Mouse (Mus musculus) liver, embryonic 15.5 days (tissue): Measurements from ENCODE around the gene Dok4. TPM values are rescaled to one million over a fixed set of nuclear protein-coding genes. Genes with fewer than 3 reads are reported as not detected.

Experiments
- ATAC-seq: fragments of 200-750 bp; cut with Nextera tagmentation; 2 replicates; pipeline ENCODE4 v1.8.0; 2017; ENCODE audit warnings: moderate number of reproducible peaks, mild to moderate bottlenecking, moderate library complexity; ENCODE audit not compliant: insufficient read depth
- H3K27ac ChIP-seq: fragments of 300-500 bp; sonication (generic); replicated peaks from 2 replicates; pipeline ENCODE4 v1.5.1; 2015; ENCODE audit warnings: mild to moderate bottlenecking, inconsistent platforms
- H3K27me3 ChIP-seq: fragments of 300-500 bp; sonication (generic); 2 replicates; pipeline ENCODE4 v1.6.1; 2015; ENCODE audit warnings: mild to moderate bottlenecking, inconsistent platforms
- H3K36me3 ChIP-seq: fragments of 300-500 bp; sonication (generic); replicated peaks from 2 replicates; pipeline ENCODE4 v1.6.1; 2015; ENCODE audit warnings: moderate library complexity, mild to moderate bottlenecking, inconsistent platforms
- H3K4me1 ChIP-seq: fragments of 300-500 bp; sonication (generic); replicated peaks from 2 replicates; pipeline ENCODE4 v1.6.1; 2015; ENCODE audit warnings: inconsistent platforms
- H3K4me2 ChIP-seq: fragments of 300-500 bp; sonication (generic); 2 replicates; pipeline ENCODE4 v1.6.1; 2015; ENCODE audit warnings: moderate library complexity, mild to moderate bottlenecking, inconsistent platforms
- H3K4me3 ChIP-seq: fragments of 300-500 bp; sonication (generic); replicated peaks from 2 replicates; pipeline ENCODE4 v1.5.1; 2015; ENCODE audit warnings: mild to moderate bottlenecking, inconsistent platforms
- H3K9ac ChIP-seq: fragments of 300-500 bp; sonication (generic); 2 replicates; pipeline ENCODE4 v1.6.1; 2015; ENCODE audit warnings: moderate library complexity, mild to moderate bottlenecking, inconsistent platforms
- H3K9me3 ChIP-seq: fragments of 300-500 bp; sonication (generic); replicated peaks from 2 replicates; pipeline ENCODE4 v1.6.1; 2016; ENCODE audit warnings: inconsistent platforms
- WGBS: fragments of 180-500 bp; shearing (Covaris S2); methylation state at CpG from one replicate; pipeline ENCODE4 v1.1.7; 2015; ENCODE audit warnings: mixed read lengths; ENCODE audit not compliant: insufficient replicate concordance; 5-methylcytosine and 5-hydroxymethylcytosine counted together
- polyA plus RNA-seq: library from polyadenylated mRNA; unstranded; fragments of >200 nt; fragmentation: Nextera tagmentation; extraction: Ambion mirVana; gene quantifications from 2 replicates; pipeline ENCODE4 v1.2.1, GENCODE M21; 2015

Dok4 gene
- 11.0 and 12.9 TPM in 2 replicates for polyA plus RNA-seq

- WGBS, result 1% methylated on average over 37 of the region's 37 CpGs
- Histone ChIP-seq H3K4me3 (peak within 1 kb of the TSS; percentile 80), H3K4me1 (peaks cover 55% of the 10 kb centered on the region), H3K4me2 (peak within 1 kb of the TSS; percentile 87), H3K9ac (peak within 1 kb of the TSS; percentile 89), H3K9me3 (no peaks in the 10 kb centered on the region), H3K36me3 (peaks cover 6% of the 10 kb centered on the region; the same call in 1 of the 2 replicates), H3K27me3 (peaks cover 54% of the 10 kb centered on the region), H3K27ac (peak within 1 kb of the TSS; percentile 97)
- peak; percentile 85 for ATAC-seq
These were observed at the start of gene Dok4 for GRCm38 (mm10) chr8:94876197-94876730. Dok4 (minus strand) TSS chr8:94876330.

DNA sequence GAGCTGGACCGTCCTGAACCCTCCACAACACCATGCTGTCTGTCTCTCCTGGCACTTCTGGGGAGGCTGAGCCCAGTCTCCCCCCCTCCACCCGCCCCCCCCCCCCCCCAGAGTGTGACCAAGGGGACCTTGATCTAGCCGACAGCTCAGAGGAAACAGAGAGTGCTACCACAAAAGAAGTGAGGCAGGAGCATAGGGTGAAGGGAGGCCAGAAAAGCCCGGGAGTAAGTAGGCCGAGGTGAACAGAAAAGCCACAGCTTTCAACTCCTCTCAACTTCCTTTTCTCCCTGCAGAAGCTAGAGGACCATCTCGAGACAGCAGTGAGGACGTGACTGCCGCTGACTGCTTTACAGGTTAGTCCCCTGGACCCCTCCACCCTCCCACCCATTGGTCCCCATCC, 47.3 kb upstream of the Dok4 start, which contains the start of gene Adgrg5:
Gene Adgrg5, plus strand, starts transcription at position 290 of the 400 bp plus-strand sequence.
- H3K4me1 ChIP-seq, result peaks cover 30% of the 10 kb centered on the region
- no peak within 1 kb of the TSS for H3K4me3 ChIP-seq
- H3K27ac ChIP-seq, result peak within 1 kb of the TSS; percentile 21; the same call in 1 of the 2 replicates
- no peak for ATAC-seq
- H3K9me3 ChIP-seq, result no peaks in the 10 kb centered on the region
- peaks cover 12% of the 10 kb centered on the region for H3K27me3 ChIP-seq
- 0 out of 2 replicates have a peak within 1 kb of the TSS, but pooled peaks have one; percentile 8 for H3K9ac ChIP-seq
- no peaks in the 10 kb centered on the region for H3K36me3 ChIP-seq
- 21% methylated on average over 8 of the region's 8 CpGs for WGBS
- H3K4me2 ChIP-seq, result peak within 1 kb of the TSS; percentile 32

GRCm38 (mm10) chr8:94922602-94923001, 46.5 kb upstream of the Dok4 start:
- no peak overlapping the region for H3K4me3 ChIP-seq
- H3K27ac ChIP-seq, result peak overlapping the region; percentile 21; the same call in 1 of the 2 replicates
- 0 out of 2 replicates have a peak overlapping the region, but pooled peaks have one; percentile 8 for H3K9ac ChIP-seq
- peaks cover 20% of the 10 kb centered on the region for H3K27me3 ChIP-seq
- WGBS, result 6% methylated on average over 8 of the region's 8 CpGs
- ATAC-seq, result peak; percentile 68
- H3K4me1 ChIP-seq, result peaks cover 38% of the 10 kb centered on the region
- H3K9me3 ChIP-seq, result no peaks in the 10 kb centered on the region
- H3K4me2 ChIP-seq, result peak overlapping the region; percentile 32
- H3K36me3 ChIP-seq, result no peaks in the 10 kb centered on the region

DNA sequence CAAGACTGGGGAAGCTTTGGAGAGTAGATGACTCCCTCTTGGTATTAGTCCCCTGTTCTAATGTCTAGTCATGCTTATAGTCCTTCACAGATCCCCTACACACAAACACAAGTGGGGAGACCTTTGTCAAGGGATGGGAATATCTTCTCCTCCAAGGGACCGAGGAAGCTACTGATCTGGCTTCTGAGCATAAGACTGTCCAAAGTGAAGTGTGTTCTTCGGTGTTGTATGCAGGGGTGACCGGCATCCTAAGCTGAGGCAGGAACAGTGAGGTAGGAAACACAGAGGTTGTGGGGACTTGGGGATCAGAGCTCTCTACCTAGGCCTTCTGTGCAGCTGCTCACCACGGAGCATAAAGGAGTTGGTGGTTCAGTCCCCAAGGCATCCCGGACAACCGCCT, 46.0 kb upstream of the Dok4 start:
- no peak overlapping the region for H3K9ac ChIP-seq
- H3K27me3 ChIP-seq, result peaks cover 25% of the 10 kb centered on the region
- peak overlapping the region; percentile 21; the same call in 1 of the 2 replicates for H3K27ac ChIP-seq
- no peaks in the 10 kb centered on the region for H3K9me3 ChIP-seq
- no peak overlapping the region for H3K4me3 ChIP-seq
- H3K4me1 ChIP-seq, result peaks cover 42% of the 10 kb centered on the region
- ATAC-seq, result no peak
- H3K36me3 ChIP-seq, result no peaks in the 10 kb centered on the region
- WGBS, result 38% methylated on average over 6 of the region's 6 CpGs
- peak overlapping the region; percentile 32; the same call in 1 of the 2 replicates for H3K4me2 ChIP-seq

DNA sequence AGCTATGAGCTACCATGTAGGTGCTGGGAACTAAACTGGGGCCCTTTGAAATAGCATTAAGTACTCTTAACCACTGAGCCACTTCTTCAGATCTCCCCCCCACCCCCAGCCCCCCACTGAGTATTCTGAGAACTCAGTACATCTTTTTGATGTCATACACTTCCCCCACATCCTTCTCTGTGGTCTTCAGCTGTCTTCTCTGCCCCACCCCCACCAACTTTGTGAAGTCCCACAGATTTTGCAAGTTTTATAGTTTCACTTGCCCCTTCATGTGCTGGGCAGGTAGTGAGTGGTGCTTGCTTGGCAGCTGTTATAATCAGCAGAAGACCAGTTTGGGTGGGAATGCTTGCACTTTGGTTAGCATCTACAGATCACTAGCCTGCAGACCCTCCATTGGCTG, 43.1 kb upstream of the Dok4 start:
- Histone ChIP-seq H3K4me1 (peaks cover 57% of the 10 kb centered on the region), H3K27ac (no peak overlapping the region)

GRCm38 (mm10) chr8:94917851-94918495, 41.8 kb upstream of the Dok4 start, which contains the start of gene Ccdc102a:
Ccdc102a (minus strand) TSS chr8:94918098.
- peak; percentile 38 for ATAC-seq
- H3K36me3 ChIP-seq, result no peaks in the 10 kb centered on the region
- WGBS, result 1% methylated on average over 51 of the region's 51 CpGs
- H3K4me2 ChIP-seq, result peak within 1 kb of the TSS; percentile 96
- peaks cover 67% of the 10 kb centered on the region for H3K27me3 ChIP-seq
- H3K9me3 ChIP-seq, result no peaks in the 10 kb centered on the region
- H3K4me1 ChIP-seq, result peaks cover 56% of the 10 kb centered on the region
- peak within 1 kb of the TSS; percentile 65 for H3K4me3 ChIP-seq
- peak within 1 kb of the TSS; percentile 49 for H3K9ac ChIP-seq
- peak within 1 kb of the TSS; percentile 24; the same call in 1 of the 2 replicates for H3K27ac ChIP-seq

More for the DNA sequence above, 43.1 kb upstream of the Dok4 start:
- Histone ChIP-seq H3K9ac (no peak overlapping the region), H3K36me3 (no peaks in the 10 kb centered on the region), H3K9me3 (no peaks in the 10 kb centered on the region), H3K4me2 (no peak overlapping the region), H3K4me3 (no peak overlapping the region), H3K27me3 (peaks cover 54% of the 10 kb centered on the region)
- no peak for ATAC-seq

DNA sequence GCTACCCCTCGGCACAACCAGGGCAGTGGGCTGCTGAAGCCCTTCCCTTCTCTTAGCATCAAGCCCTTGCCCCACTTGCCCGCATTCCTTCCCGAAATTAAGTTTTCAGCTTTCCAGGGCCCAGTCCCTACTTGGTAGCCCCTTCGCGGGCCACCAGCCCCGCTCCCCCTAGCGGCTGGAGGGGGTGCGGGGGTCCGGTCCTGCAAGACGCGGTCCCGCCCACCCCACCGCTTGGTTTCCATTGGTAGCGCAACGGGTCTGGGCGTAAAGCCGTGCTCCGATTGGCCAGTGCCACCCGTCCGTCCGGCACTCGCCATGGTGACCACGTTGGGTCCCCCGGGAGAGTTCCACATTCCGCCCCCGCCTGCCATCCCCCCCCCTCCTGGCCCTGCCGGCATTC, 41.2 kb upstream of the Dok4 start:
- no peaks in the 10 kb centered on the region for H3K36me3 ChIP-seq
- H3K27ac ChIP-seq, result peak overlapping the region; percentile 24; the same call in 1 of the 2 replicates
- H3K27me3 ChIP-seq, result peaks cover 73% of the 10 kb centered on the region
- H3K4me3 ChIP-seq, result peak overlapping the region; percentile 65
- peak overlapping the region; percentile 49 for H3K9ac ChIP-seq
- peaks cover 52% of the 10 kb centered on the region for H3K4me1 ChIP-seq
- peak overlapping the region; percentile 96 for H3K4me2 ChIP-seq
- no peaks in the 10 kb centered on the region for H3K9me3 ChIP-seq
- under 1% methylated on average over 27 of the region's 27 CpGs for WGBS
- peak; percentile 78 for ATAC-seq

DNA sequence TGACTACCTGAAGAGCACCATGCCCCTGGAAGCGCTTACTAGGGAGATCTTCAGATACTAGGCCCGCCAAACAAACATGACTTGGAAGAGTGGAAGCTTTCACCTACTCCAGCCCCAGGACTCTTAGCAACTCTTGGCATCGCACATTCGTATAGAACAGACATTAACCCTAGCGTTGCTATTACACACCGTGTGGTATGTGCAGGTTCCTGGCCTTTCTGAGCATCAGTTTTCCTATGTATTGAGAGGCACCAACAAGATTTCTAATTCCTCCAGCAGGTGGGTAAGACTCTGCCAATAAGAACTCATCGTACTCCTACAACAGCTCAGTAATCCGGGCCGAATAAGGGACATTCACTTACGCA, 40.8 kb upstream of the Dok4 start:
- Histone ChIP-seq H3K9me3 (no peaks in the 10 kb centered on the region), H3K27me3 (peaks cover 77% of the 10 kb centered on the region), H3K27ac (no peak overlapping the region), H3K4me2 (peak overlapping the region; percentile 96), H3K9ac (peak overlapping the region; percentile 49; the same call in 1 of the 2 replicates), H3K36me3 (no peaks in the 10 kb centered on the region), H3K4me1 (peaks cover 48% of the 10 kb centered on the region), H3K4me3 (peak overlapping the region; percentile 65)
- ATAC-seq, result no peak; the same call in 1 of the 2 replicates
- whole genome bisulfite sequencing, result 5% methylated on average over 10 of the region's 10 CpGs

DNA sequence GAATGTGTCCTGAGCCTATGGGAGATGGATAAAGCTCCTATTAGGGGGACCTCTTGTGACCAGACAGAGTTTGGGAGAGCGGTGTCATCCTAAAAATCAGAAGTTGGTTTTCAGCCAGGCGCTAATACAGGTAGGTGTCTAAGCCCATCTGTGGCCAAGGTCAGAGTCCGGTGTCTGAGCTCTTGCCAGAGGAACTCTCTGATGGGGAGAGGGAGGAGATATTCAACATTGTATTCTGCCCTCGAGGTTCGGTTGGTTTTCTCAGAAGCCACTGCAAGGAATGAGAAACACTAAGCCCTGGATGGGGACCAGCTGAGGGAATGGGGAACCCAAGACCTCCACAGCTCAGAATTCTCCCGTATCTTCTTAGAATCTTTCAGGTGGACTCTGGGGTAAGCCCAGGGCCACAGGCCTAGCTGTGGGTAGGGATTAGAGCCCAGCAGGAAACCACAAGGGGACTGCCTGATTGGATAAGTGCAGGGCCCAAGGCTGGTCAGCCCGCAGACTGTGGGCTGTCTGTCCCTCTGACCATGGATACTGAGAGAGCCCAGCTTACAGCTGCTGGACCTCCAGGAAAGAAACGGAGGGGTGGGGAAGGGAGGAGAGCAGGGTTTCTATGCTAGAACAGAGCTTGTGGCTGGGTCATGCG, 40.3 kb upstream of the Dok4 start:
- Histone ChIP-seq H3K27me3 (peaks cover 81% of the 10 kb centered on the region), H3K9me3 (no peaks in the 10 kb centered on the region), H3K9ac (no peak overlapping the region), H3K27ac (no peak overlapping the region), H3K4me2 (peak overlapping the region; percentile 96), H3K36me3 (no peaks in the 10 kb centered on the region), H3K4me3 (peak overlapping the region; percentile 65), H3K4me1 (peaks cover 45% of the 10 kb centered on the region)
- no peak for ATAC-seq
- 29% methylated on average over 9 of the region's 9 CpGs for WGBS

DNA sequence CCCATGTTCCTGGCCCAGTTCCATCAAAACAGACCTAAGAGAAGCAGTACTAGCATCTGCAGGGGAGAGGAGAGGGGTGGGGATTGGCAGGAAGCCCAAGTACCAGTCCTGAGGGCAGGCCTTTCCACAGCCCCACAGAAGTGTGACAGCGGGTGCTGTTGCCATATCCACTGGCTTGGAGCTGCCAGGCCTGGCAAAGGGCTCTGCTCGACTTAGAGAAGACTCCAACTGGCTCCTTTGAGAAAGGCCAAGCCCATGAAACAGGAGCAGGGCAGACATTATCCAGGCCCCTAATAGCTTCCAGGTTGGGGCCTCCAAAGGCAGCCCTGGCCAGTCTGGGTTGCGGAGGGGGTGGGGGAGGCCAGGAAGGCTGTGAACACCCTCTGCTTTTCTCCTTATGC, 38.6 kb upstream of the Dok4 start:
- H3K4me1 ChIP-seq, result peaks cover 45% of the 10 kb centered on the region
- H3K27ac ChIP-seq, result no peak overlapping the region
- no peaks in the 10 kb centered on the region for H3K36me3 ChIP-seq
- H3K9me3 ChIP-seq, result no peaks in the 10 kb centered on the region
- H3K4me2 ChIP-seq, result no peak overlapping the region
- H3K9ac ChIP-seq, result no peak overlapping the region
- peaks cover 86% of the 10 kb centered on the region for H3K27me3 ChIP-seq
- 73% methylated on average over 3 of the region's 3 CpGs for WGBS
- no peak overlapping the region for H3K4me3 ChIP-seq
- ATAC-seq, result no peak

DNA sequence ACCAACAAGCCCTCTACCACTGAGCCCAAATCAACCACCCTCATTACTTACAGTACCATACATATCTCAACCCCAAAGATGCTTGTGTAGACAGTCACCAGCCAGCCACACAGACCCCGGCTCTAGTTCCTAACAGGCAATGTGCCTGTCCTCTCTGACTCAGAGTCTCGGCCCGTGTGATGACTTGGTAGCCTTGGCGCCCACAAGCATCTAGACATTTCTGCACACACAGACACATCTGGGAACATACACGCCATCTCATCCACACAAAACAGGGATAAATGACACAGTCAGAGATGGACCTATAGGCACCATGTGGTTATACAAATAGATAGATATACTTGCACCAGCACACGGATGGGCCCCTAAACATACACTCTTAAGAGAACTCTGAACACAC, 38.1 kb upstream of the Dok4 start:
- WGBS, result 75% methylated on average over 6 of the region's 6 CpGs

More for the DNA sequence above, 38.1 kb upstream of the Dok4 start:
- no peak overlapping the region for H3K4me2 ChIP-seq
- ATAC-seq, result no peak
- no peak overlapping the region for H3K4me3 ChIP-seq
- peaks cover 84% of the 10 kb centered on the region for H3K27me3 ChIP-seq
- no peak overlapping the region for H3K27ac ChIP-seq
- H3K4me1 ChIP-seq, result peaks cover 48% of the 10 kb centered on the region
- H3K9me3 ChIP-seq, result no peaks in the 10 kb centered on the region
- H3K36me3 ChIP-seq, result no peaks in the 10 kb centered on the region
- H3K9ac ChIP-seq, result no peak overlapping the region
